Mouse (Mus musculus) CD4-positive, CD25-positive, alpha-beta regulatory T cell (primary cell): Measurements from ENCODE around the gene Olfr561. TPM values are rescaled to one million over a fixed set of nuclear protein-coding genes. Genes with fewer than 3 reads are reported as not detected.

Experiments used
- polyA plus RNA-seq: library from polyadenylated mRNA; unstranded; fragments of 100-300 nt; shearing (Covaris generic); gene quantifications from one replicate; pipeline ENCODE4 v1.2.1, GENCODE M21; 2017

Olfr561 gene
- polyA plus RNA-seq: not detected

GRCm38 (mm10) chr7:102770921-102771320 lies at the start of gene Olfr561:
Olfr561 (plus strand) TSS chr7:102771221.

GRCm38 (mm10) chr7:102727391-102727790 lies 43.6 kb upstream of the Olfr561 start, which contains the start of gene Olfr559:
Olfr559 (minus strand) TSS chr7:102727491.

GRCm38 (mm10) chr7:102759266-102759665 lies 11.8 kb upstream of the Olfr561 start, which contains the start of the genes Olfr560 and Olfr78:
Olfr560 (minus strand) TSS chr7:102759366.
Olfr78 (minus strand) TSS chr7:102759471.

GRCm38 (mm10) chr7:102803180-102803579 lies 32.2 kb downstream of the Olfr561 start, which contains the start of gene Olfr564:
Olfr564 (plus strand) TSS chr7:102803480.

Other genes starting within 250 kb of the Olfr561 start
- not detected for gene Olfr547, start 236.5 kb upstream of the Olfr561 start, polyA plus RNA-seq
- not detected for gene Olfr548-ps1, start 230.3 kb upstream of the Olfr561 start, polyA plus RNA-seq
- not detected for gene Olfr549, start 221.4 kb upstream of the Olfr561 start, polyA plus RNA-seq
- gene Trim21, start 205.7 kb upstream of the Olfr561 start, polyA plus RNA-seq: 94.3 TPM
- gene Olfr550, start 199.8 kb upstream of the Olfr561 start, polyA plus RNA-seq: 0.04 TPM
- gene Olfr551, start 179.3 kb upstream of the Olfr561 start, polyA plus RNA-seq: not detected
- not detected for gene Olfr552, start 173.5 kb upstream of the Olfr561 start, polyA plus RNA-seq
- not detected for gene Olfr553, start 153.0 kb upstream of the Olfr561 start, polyA plus RNA-seq
- gene Olfr554, start 132.8 kb upstream of the Olfr561 start, polyA plus RNA-seq: 0.31 TPM
- gene Olfr555, start 112.4 kb upstream of the Olfr561 start, polyA plus RNA-seq: not detected
- gene Olfr556, start 106.3 kb upstream of the Olfr561 start, polyA plus RNA-seq: not detected
- 16.9 TPM for gene Trim68, start 83.9 kb upstream of the Olfr561 start, polyA plus RNA-seq
- gene Olfr557, start 75.3 kb upstream of the Olfr561 start, polyA plus RNA-seq: not detected
- gene Olfr558, start 69.0 kb upstream of the Olfr561 start, polyA plus RNA-seq: not detected
- gene Olfr33, start 52.2 kb upstream of the Olfr561 start, polyA plus RNA-seq: not detected
- not detected for gene Olfr559, start 43.7 kb upstream of the Olfr561 start, polyA plus RNA-seq
- gene Olfr560, start 11.9 kb upstream of the Olfr561 start, polyA plus RNA-seq: not detected
- not detected for gene Olfr78, start 11.8 kb upstream of the Olfr561 start, polyA plus RNA-seq
- not detected for gene Olfr564, start 32.3 kb downstream of the Olfr561 start, polyA plus RNA-seq
- gene Olfr566, start 87.5 kb downstream of the Olfr561 start, polyA plus RNA-seq: not detected
- 0.25 TPM for gene Olfr568, start 105.9 kb downstream of the Olfr561 start, polyA plus RNA-seq
- not detected for gene Olfr569, start 119.7 kb downstream of the Olfr561 start, polyA plus RNA-seq
- gene Olfr570, start 123.4 kb downstream of the Olfr561 start, polyA plus RNA-seq: not detected
- gene Olfr571, start 146.3 kb downstream of the Olfr561 start, polyA plus RNA-seq: not detected
- gene Olfr572, start 153.2 kb downstream of the Olfr561 start, polyA plus RNA-seq: not detected
- gene Olfr573-ps1, start 171.4 kb downstream of the Olfr561 start, polyA plus RNA-seq: not detected
- gene Olfr574, start 177.2 kb downstream of the Olfr561 start, polyA plus RNA-seq: not detected
- not detected for gene Olfr575, start 187.6 kb downstream of the Olfr561 start, polyA plus RNA-seq
- not detected for gene Olfr576, start 191.4 kb downstream of the Olfr561 start, polyA plus RNA-seq
- gene Olfr577, start 204.7 kb downstream of the Olfr561 start, polyA plus RNA-seq: not detected
- not detected for gene Olfr578, start 218.1 kb downstream of the Olfr561 start, polyA plus RNA-seq